Mouse (Mus musculus) midbrain, embryonic 10.5 days (tissue): ENCODE results near the gene Thrb. TPM values are rescaled to one million over a fixed set of nuclear protein-coding genes. Genes with fewer than 3 reads are reported as not detected.
"Not testable (repeated sequence)": the region's sequence is repeated elsewhere in the genome, so short reads cannot be mapped to it uniquely, and the experiment has no call there.

Experiments
- DNase-seq: peaks from one replicate; pipeline ENCODE4 v3.0.0-alpha.2; 2017; ENCODE audit warnings: low spot score
- H3K27ac ChIP-seq: fragments of 300-500 bp; sonication (generic); replicated peaks from 2 replicates; pipeline ENCODE4 v1.5.1; 2016; ENCODE audit warnings: mild to moderate bottlenecking
- H3K27me3 ChIP-seq: fragments of 300-500 bp; sonication (generic); 2 replicates; pipeline ENCODE4 v1.6.1; 2016; ENCODE audit warnings: low read depth, mild to moderate bottlenecking; ENCODE audit not compliant: poor library complexity, severe bottlenecking
- H3K36me3 ChIP-seq: fragments of 300-500 bp; sonication (generic); 2 replicates; pipeline ENCODE4 v1.6.1; 2016; ENCODE audit warnings: mild to moderate bottlenecking, moderate library complexity
- H3K4me1 ChIP-seq: fragments of 300-500 bp; sonication (generic); 2 replicates; pipeline ENCODE4 v1.6.1; 2016
- H3K4me3 ChIP-seq: fragments of 300-500 bp; sonication (generic); 2 replicates; pipeline ENCODE4 v1.5.1; 2016; ENCODE audit warnings: mild to moderate bottlenecking, moderate library complexity
- H3K9me3 ChIP-seq: fragments of 300-500 bp; sonication (generic); replicated peaks from 2 replicates; pipeline ENCODE4 v1.6.1; 2016; ENCODE audit warnings: mild to moderate bottlenecking
- WGBS: fragments of 180-500 bp; shearing (Covaris S2); methylation state at CpG from one replicate; pipeline ENCODE4 v1.1.7; 2016; 5-methylcytosine and 5-hydroxymethylcytosine counted together
- polyA plus RNA-seq: library from polyadenylated mRNA; unstranded; fragments of >200 nt; fragmentation: Nextera tagmentation; extraction: Ambion mirVana; gene quantifications from 2 replicates; pipeline ENCODE4 v1.2.1, GENCODE M21; 2016

Gene Thrb
- polyA plus RNA-seq, 1 experiment from 2014 or later, result 1.3 TPM

DNA sequence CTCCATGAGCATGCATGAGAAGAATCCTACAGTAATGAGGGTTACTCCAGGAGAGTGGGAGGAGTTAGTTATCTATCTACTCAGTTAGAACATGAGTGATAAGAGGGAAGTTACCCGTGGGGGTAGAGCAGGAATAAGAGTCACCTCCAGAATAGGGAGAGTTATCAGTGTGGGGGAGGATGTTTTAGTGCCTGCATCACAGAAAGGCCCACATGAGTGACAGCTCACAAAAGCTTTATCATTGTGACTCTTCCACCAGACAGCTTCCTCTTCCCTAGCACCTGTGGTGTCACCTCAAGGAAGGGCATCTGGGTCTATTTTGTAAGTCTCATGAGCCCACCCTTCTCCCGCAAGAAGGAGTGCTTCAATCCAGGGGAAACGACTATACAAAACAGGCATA lies 245.6 kb downstream of the Thrb start:
- Histone ChIP-seq H3K36me3 (no peaks in the 10 kb centered on the region), H3K27me3 (no peaks in the 10 kb centered on the region), H3K4me3 (no peak overlapping the region), H3K4me1 (no peaks in the 10 kb centered on the region), H3K9me3 (no peaks in the 10 kb centered on the region), H3K27ac (no peak overlapping the region)
- WGBS, result 87% methylated on average over 3 of the region's 3 CpGs
- DNase-seq, result no peak

DNA sequence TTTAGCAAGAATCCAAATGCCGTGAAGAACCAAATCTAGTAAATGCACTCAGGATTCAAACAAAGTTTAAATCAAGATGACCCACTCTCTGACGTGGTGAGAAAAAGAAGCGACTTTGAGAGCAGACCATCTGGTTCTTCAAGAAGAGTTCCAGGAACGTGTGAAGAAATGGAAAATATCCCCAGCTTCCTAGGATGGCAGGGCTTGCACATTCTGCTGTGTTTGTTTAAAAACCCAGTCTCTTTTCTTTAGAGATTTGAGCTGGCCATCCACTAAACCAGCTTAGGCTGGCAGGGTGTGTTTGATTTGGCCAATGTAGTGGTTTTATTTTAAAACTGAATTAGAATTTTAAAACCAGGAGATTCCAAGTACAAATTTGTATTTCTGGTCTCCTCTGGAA lies 246.9 kb downstream of the Thrb start:
- H3K36me3 ChIP-seq, result no peaks in the 10 kb centered on the region
- no peak for DNase-seq
- no peak overlapping the region for H3K4me3 ChIP-seq
- 80% methylated on average over 4 of the region's 4 CpGs for WGBS
- no peaks in the 10 kb centered on the region for H3K4me1 ChIP-seq
- H3K27me3 ChIP-seq, result no peaks in the 10 kb centered on the region
- H3K9me3 ChIP-seq, result no peaks in the 10 kb centered on the region
- H3K27ac ChIP-seq, result no peak overlapping the region

DNA sequence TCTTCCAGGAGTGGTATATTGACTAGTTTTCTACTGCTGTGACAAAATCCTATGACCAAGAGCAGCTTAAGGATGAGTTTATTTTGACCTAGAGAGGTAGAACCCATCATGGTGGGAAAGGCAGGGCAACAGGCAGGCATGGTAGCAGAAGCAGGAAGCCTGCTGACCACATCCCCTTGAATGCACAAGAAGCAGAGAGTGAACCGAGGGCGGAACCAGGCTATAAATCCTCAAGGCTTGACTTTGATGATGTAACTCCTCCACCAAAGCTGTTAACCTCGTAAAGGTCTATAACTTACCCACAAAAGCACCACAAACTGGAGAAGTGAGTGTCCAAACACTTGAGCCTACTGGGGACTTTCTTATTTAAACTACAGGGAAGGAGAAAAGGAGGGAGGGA lies 251.1 kb downstream of the Thrb start:
- Histone ChIP-seq H3K36me3 (no peaks in the 10 kb centered on the region), H3K4me1 (no peaks in the 10 kb centered on the region), H3K9me3 (no peaks in the 10 kb centered on the region), H3K27ac (no peak overlapping the region), H3K4me3 (no peak overlapping the region), H3K27me3 (no peaks in the 10 kb centered on the region)
- WGBS, result 87% methylated on average over 3 of the region's 3 CpGs
- no peak for DNase-seq

DNA sequence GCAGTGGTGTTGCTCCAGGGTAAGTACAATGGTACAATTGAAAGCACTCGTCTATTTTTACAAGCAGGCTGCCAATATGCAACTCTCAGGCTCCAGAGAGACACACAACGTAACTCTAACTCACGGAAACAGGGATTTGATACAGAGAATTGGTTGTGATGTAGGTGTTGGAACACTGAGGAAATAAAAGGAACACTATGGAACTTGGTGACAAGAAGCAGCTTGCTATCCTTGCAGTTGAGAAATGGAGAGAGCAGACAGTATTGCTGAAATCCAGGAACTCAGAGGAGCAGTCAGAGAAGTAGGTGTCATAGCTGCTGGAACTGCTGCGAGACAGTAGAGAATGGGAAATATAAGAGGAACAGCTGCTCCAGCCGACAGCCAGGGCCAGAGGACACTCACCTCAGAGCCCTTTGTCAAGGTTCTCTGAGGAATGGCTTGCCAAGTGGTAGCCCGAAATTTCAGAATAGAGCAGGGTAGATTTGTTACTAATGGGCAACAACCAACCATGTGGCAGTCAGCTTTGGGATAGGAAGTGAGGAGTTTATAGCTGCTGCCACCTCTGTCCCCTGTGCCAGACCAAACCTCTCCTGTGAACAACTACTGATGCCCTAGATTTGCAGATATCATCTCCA lies 252.6 kb downstream of the Thrb start:
- Histone ChIP-seq H3K4me1 (peaks cover 6% of the 10 kb centered on the region; the same call in 1 of the 2 replicates), H3K9me3 (no peaks in the 10 kb centered on the region), H3K36me3 (no peaks in the 10 kb centered on the region), H3K4me3 (no peak overlapping the region), H3K27me3 (no peaks in the 10 kb centered on the region), H3K27ac (no peak overlapping the region)
- no peak for DNase-seq
- 84% methylated on average over 6 of the region's 6 CpGs for WGBS

DNA sequence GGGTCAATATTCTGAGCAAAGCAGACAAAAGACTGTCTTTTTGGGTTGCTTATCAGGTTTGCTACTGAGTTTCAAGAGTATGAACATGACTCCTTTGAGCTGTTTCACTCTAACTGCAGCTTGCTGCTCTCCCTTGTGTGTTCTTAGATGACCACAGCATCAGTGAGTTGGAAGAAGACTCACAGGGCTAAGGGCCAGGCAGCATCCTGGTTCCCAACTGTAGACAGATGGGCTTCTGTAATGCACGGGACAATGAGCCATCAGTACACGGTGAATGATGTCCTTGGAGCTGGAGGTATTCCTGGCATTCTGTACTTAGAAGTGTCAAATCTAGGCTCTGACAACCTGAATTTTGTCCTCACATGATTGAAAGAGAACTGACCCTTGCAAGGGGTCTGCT lies 255.5 kb downstream of the Thrb start:
- Histone ChIP-seq H3K4me3 (no peak overlapping the region), H3K27me3 (no peaks in the 10 kb centered on the region), H3K36me3 (no peaks in the 10 kb centered on the region), H3K27ac (no peak overlapping the region), H3K4me1 (peaks cover 13% of the 10 kb centered on the region; the same call in 1 of the 2 replicates), H3K9me3 (no peaks in the 10 kb centered on the region)
- DNase-seq, result no peak
- WGBS, result 86% methylated on average over 2 of the region's 2 CpGs

DNA sequence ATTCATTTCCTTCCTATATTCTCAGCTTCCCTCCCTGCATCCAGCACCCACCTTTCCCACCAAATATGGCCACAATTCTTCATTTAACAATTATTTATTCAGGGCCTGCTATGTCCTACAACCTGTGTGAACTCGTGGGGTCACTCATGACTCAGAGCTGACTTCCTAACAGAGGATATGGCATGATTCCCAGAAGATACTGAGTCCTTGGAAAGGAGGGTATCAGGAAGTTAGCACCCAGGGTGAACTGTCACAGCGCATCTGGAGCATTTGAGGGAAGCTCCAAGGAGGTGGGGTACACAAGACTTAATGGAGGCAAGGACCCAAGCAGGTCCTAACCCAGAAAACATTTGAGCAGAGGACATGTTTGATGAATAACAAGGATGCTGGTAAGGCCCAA lies 256.6 kb downstream of the Thrb start:
- 80% methylated on average over 2 of the region's 2 CpGs for WGBS

DNA sequence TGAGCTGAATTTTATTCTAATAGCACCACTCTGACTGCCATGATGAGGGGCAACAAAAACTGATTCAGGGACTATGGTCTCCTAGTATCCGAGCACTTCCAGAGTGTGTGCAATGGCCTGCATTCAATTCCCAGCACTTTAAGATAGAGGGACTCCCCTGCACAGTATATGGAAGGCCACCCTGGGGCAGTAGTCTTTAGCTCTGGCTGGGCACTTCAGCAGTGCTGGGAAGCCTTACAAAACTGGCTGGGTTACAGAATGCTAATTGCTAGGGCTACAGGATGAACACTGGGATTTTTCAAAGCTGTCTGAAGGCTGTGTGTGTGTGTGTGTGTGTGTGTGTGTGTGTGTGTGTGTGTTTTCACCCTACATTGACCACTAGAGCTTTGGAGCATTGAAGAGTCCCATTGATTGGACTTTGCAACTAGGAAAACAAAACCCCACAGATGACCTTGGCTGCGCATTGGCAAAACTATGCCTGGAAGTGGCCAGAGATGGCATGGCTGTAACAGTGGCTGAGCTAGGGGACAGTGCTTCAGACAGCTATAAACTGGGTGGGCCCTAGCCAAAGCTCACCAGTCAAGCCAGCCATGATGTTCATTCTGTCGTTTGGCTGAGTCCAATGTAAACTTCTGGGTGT lies 257.2 kb downstream of the Thrb start:
- DNase-seq, result no peak
- peaks cover 13% of the 10 kb centered on the region; the same call in 1 of the 2 replicates for H3K4me1 ChIP-seq
- WGBS, result 82% methylated on average over 3 of the region's 3 CpGs
- H3K4me3 ChIP-seq, result no peak overlapping the region
- H3K9me3 ChIP-seq, result no peaks in the 10 kb centered on the region
- H3K36me3 ChIP-seq, result no peaks in the 10 kb centered on the region
- H3K27ac ChIP-seq, result no peak overlapping the region
- no peaks in the 10 kb centered on the region for H3K27me3 ChIP-seq

More for the DNA sequence above, 256.6 kb downstream of the Thrb start:
- H3K4me1 ChIP-seq, result peaks cover 13% of the 10 kb centered on the region; the same call in 1 of the 2 replicates
- no peaks in the 10 kb centered on the region for H3K27me3 ChIP-seq
- no peak for DNase-seq
- no peak overlapping the region for H3K4me3 ChIP-seq
- H3K27ac ChIP-seq, result no peak overlapping the region
- no peaks in the 10 kb centered on the region for H3K36me3 ChIP-seq
- no peaks in the 10 kb centered on the region for H3K9me3 ChIP-seq

DNA sequence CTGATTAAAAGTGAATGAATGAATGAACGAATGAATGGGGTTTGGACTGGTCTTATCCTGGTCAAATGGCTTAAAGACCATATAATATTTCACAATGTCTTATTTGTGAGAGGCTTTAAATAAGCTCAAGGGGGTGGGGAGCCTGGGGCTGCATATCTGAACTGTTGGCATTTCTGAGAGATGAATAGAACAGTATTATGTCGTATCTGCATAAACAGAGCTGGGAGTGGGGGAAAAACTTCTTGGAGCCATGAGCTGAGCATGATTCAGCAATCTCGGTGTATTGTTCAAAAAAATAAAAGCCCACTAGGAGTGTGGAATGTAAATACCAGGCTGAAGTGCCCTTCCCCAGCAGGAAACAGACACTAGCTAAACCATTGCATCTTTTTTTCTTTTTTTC lies 257.8 kb downstream of the Thrb start:
- 52% methylated on average over 3 of the region's 3 CpGs for whole genome bisulfite sequencing
- Histone ChIP-seq H3K4me1 (peaks cover 13% of the 10 kb centered on the region; the same call in 1 of the 2 replicates), H3K9me3 (no peaks in the 10 kb centered on the region), H3K27me3 (no peaks in the 10 kb centered on the region), H3K27ac (no peak overlapping the region), H3K36me3 (no peaks in the 10 kb centered on the region), H3K4me3 (no peak overlapping the region)
- DNase-seq, result no peak

DNA sequence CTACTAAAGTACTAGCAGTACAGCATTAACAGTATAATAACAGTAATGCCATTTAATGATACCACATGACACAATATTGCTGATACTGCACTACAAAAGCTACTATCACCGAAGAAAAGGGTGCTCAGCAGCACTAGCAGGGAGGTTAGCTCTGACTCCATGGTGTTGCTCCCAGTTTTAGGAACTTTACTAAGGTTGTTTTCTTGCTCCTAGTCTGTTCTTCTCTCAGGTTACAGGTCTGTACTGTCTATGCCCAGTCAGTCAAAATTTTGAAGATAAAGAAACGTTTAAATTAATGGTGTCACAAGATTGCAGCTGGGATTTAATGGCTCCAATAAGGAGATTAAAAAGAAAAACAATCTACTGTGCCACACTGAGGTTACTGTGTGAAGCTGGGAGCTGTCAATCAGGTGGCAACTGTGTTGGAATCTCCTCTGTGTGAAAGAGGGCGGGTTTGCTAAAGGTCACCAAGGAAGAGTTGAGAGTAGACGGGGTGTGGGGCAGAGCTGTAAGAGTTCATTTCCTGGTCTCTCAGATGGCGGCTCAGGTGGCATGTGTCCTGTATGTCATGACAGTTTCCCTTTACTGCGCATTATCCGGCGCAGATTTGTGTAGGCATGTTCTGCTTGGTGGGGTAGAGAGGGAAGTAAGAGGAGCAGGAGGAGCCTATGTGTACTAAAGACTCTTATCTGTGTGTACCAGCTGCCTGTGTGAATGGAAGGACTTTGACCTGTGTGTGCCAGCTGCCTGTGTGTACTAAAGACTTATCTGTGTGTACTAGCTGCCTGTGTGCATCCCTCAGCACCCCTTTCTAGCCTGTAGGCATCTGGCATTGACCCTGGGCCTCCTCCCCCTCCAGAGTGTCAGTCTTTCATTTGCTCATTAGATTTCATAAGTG lies 263.0 kb downstream of the Thrb start:
- Histone ChIP-seq H3K4me1 (peaks cover 6% of the 10 kb centered on the region; the same call in 1 of the 2 replicates), H3K9me3 (no peaks in the 10 kb centered on the region), H3K27me3 (no peaks in the 10 kb centered on the region), H3K4me3 (no peak overlapping the region), H3K27ac (no peak overlapping the region), H3K36me3 (no peaks in the 10 kb centered on the region)
- DNase-seq, result no peak
- 78% methylated on average over 8 of the region's 8 CpGs for WGBS

DNA sequence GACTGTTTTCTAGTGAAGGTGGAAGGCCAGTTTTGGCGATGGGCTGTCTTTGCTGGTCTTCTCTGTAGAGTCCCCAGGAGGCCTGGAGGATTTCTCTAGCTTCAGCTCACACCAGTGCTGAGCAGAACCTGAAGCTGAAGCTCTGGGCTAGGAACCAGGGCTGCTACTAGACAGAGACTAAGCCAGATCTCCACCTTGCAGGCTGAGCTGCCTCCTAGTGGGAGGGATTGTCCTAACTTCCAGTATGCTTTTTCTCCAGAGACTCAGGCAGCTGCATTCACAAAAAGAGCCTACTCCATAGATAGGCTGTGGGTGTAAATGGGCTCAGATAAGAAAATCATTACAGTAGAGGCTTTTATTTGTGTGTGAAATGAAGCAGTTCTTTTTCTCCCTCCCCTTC lies 267.4 kb downstream of the Thrb start:
- no peak for DNase-seq
- WGBS, result 24% methylated on average over 1 of the region's 1 CpGs
- Histone ChIP-seq H3K4me1 (0 out of 2 replicates have a peak, but pooled peaks cover 4% of the 10 kb centered on the region), H3K36me3 (no peaks in the 10 kb centered on the region), H3K4me3 (no peak overlapping the region), H3K9me3 (no peaks in the 10 kb centered on the region), H3K27me3 (no peaks in the 10 kb centered on the region), H3K27ac (no peak overlapping the region)

DNA sequence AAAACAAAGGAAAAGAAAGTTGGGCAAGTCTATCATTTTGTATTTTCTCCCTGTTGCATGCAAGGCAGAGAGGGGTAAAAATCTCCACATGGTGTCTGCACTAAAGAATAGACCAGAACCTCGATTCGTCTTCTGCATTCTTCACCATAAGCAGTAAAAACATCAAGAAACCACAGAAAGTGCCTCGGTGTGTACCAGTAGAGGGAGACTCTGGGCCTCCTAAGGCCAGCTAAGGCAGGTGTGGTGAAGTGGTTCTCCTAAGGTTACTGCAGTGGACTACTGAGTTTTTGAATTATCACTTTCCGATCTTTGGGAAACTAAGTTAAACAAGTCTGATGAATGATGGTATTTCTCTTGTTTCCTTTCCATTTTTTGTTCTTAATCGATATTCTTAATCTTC lies 269.5 kb downstream of the Thrb start:
- H3K27me3 ChIP-seq, result no peaks in the 10 kb centered on the region
- no peaks in the 10 kb centered on the region for H3K4me1 ChIP-seq
- no peaks in the 10 kb centered on the region for H3K36me3 ChIP-seq
- no peak overlapping the region for H3K4me3 ChIP-seq
- H3K27ac ChIP-seq, result no peak overlapping the region
- no peaks in the 10 kb centered on the region for H3K9me3 ChIP-seq
- 79% methylated on average over 5 of the region's 5 CpGs for WGBS
- no peak for DNase-seq

DNA sequence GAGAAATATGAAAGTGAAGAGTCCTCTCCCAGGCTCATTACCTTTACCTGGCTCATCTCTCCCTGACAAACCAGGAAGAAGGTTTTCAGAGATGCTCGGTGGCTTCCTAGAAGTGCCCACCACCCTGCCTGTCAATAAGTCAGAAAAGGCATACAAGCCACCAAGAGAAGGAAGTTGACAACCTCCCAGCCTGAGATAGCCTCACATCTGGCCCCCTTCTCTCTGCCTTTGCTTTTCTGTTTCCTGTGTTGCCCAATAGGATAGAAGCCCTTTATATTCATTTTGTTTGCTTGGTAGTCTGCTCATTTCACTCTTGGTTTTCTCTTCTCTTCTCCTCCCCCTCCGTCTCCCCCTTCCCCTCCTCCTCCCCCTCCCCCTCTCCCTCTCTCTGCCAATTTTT lies 273.4 kb downstream of the Thrb start:
- H3K4me3 ChIP-seq, result no peak overlapping the region
- 76% methylated on average over 2 of the region's 2 CpGs for WGBS

DNA sequence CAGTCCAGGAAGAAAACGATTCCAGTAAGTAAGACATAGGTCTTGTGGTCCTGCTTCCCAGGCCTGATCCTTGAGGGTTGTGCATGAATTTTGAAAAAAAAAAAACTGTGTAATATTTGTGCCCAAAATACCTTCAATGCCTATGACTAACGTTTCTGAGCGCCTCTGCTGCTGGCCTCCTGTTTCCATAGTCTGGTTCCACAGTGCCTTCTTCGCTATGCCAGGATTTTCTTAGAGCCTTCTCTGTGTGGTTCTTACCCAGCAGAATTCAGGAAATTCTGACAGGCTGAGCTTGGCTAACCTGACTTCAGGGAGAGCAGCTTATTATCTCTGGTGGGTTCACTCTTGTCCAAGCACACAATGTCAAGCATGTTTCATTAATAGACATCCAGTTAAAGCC lies 274.7 kb downstream of the Thrb start:
- 88% methylated on average over 4 of the region's 4 CpGs for WGBS
- H3K4me3 ChIP-seq, H3K27me3 ChIP-seq, DNase-seq, H3K9me3 ChIP-seq, H3K36me3 ChIP-seq, H3K4me1 ChIP-seq, H3K27ac ChIP-seq: not testable (repeated sequence)

More for the DNA sequence above, 273.4 kb downstream of the Thrb start:
- Histone ChIP-seq H3K27me3 (no peaks in the 10 kb centered on the region), H3K27ac (no peak overlapping the region), H3K4me1 (no peaks in the 10 kb centered on the region), H3K36me3 (no peaks in the 10 kb centered on the region), H3K9me3 (no peaks in the 10 kb centered on the region)
- DNase-seq, result no peak
